Comparison of ENCODE assay signal across 8 mouse cellular contexts in the genomic region with DNA sequence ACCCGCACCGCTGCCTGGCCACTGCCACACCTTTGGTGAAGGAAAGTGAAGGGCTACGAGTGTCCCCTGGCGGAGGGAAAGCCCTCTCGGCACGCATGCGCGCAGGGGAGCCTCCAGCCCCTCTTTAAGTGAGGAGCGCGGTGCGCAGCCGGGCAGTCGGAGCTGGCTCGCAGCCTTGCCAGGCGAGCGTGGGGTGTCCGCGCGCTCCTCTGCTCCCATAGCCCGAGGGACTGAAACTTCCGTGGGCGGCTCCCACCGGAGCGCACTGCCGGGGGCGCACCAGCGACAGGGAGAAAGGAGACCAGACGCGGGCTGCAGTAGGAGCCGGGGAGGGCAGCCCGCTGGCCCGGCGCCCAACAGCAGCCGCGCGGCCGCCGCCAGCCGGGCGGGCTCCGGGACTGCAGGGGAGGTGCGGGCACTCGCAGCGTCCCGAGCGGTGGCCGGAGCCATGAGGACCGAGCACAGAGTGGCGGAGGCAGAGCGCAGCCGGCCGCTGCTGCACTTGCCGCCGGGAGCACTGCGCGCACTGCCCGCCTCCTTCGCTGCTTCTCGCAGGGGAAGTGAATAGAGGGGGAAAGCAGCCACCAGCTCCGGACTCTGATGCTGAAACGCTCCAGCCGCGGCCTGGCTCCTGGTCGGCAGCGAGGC. TPM values are rescaled to one million over a fixed set of nuclear protein-coding genes. Genes with fewer than 3 reads are reported as not detected.
DNase-seq lines count a peak whose midpoint lies in the region; ATAC-seq and TF ChIP-seq lines count a peak whose summit lies in the region.

Gene Shisa2 (plus strand): TSS at position 151 of the 648 bp plus-strand sequence.

- H3K9me3 ChIP-seq in erythroblast, embryonic 14.5 days (ENCODE audit: control insufficient read depth, low read length), result no peaks in the 10 kb centered on the region
- no peaks in the 10 kb centered on the region for H3K9me3 ChIP-seq in forebrain, embryonic 15.5 days
- no peaks in the 10 kb centered on the region for H3K9me3 ChIP-seq in heart, postnatal 0 days (replicated peaks; ENCODE audit: control insufficient read depth, low read length)
- no peaks in the 10 kb centered on the region for H3K9me3 ChIP-seq in liver, embryonic 15.5 days (replicated peaks)
- no peaks in the 10 kb centered on the region for H3K9me3 ChIP-seq in neural tube, embryonic 13.5 days

- peak within 1 kb of the TSS; percentile 41 for H3K4me3 ChIP-seq in erythroblast, embryonic 14.5 days (replicated peaks)
- peak within 1 kb of the TSS; percentile 62 for H3K4me3 ChIP-seq in forebrain, embryonic 15.5 days
- H3K4me3 ChIP-seq in heart, postnatal 0 days (ENCODE audit: low read depth, low read length), result peak within 1 kb of the TSS; percentile 73
- H3K4me3 ChIP-seq in liver, embryonic 15.5 days (replicated peaks), result peak within 1 kb of the TSS; percentile 54
- H3K4me3 ChIP-seq in neural tube, embryonic 13.5 days, result peak within 1 kb of the TSS; percentile 62
- peak within 1 kb of the TSS; percentile 34 for H3K4me3 ChIP-seq in thymus, adult 2 months (ENCODE audit: control insufficient read depth, insufficient read depth, low read length)

- H3K4me2 ChIP-seq in forebrain, embryonic 15.5 days (replicated peaks), result peak within 1 kb of the TSS; percentile 86
- peak within 1 kb of the TSS; percentile 99 for H3K4me2 ChIP-seq in heart, postnatal 0 days (ENCODE audit: low read depth, low read length)
- H3K4me2 ChIP-seq in liver, embryonic 15.5 days, result peak within 1 kb of the TSS; percentile 67
- H3K4me2 ChIP-seq in neural tube, embryonic 13.5 days, result peak within 1 kb of the TSS; percentile 73

- peak; percentile 64 for TF ChIP-seq CTCF in heart, postnatal 0 days (IDR thresholded peaks at IDR 0.05; ENCODE audit: low read depth)
- TF ChIP-seq CTCF in thymus, adult 2 months (IDR thresholded peaks at IDR 0.05; ENCODE audit: borderline replicate concordance, control insufficient read depth, extremely low read depth, insufficient read depth, low read length, poor library complexity), result no peak

- no peaks in the 10 kb centered on the region for H3K4me1 ChIP-seq in erythroblast, embryonic 14.5 days (ENCODE audit: control insufficient read depth)
- peaks cover 44% of the 10 kb centered on the region for H3K4me1 ChIP-seq in forebrain, embryonic 15.5 days
- peaks cover 7% of the 10 kb centered on the region; the same call in 1 of the 2 replicates for H3K4me1 ChIP-seq in heart, postnatal 0 days (ENCODE audit: control insufficient read depth, insufficient read depth)
- H3K4me1 ChIP-seq in liver, embryonic 15.5 days (replicated peaks), result no peaks in the 10 kb centered on the region; the same call in 1 of the 2 replicates
- peaks cover 37% of the 10 kb centered on the region for H3K4me1 ChIP-seq in neural tube, embryonic 13.5 days (replicated peaks)
- H3K4me1 ChIP-seq in thymus, adult 2 months (replicated peaks; ENCODE audit: control insufficient read depth, insufficient read depth, low read length), result no peaks in the 10 kb centered on the region

- DNase-seq in heart, postnatal 0 days (ENCODE audit: low spot score), result peak; percentile 47
- peak; percentile 60 to 80 for DNase-seq in kidney, postnatal 36 days
- DNase-seq in thymus, adult 2 months, result peak; percentile 33

- H3K9ac ChIP-seq in forebrain, embryonic 15.5 days (replicated peaks), result peak within 1 kb of the TSS; percentile 65
- H3K9ac ChIP-seq in heart, postnatal 0 days (replicated peaks; ENCODE audit: low read depth, low read length), result peak within 1 kb of the TSS; percentile 45
- no peak within 1 kb of the TSS; the same call in 1 of the 2 replicates for H3K9ac ChIP-seq in liver, embryonic 15.5 days
- peak within 1 kb of the TSS; percentile 77 for H3K9ac ChIP-seq in neural tube, embryonic 13.5 days

- TF ChIP-seq EP300 in heart, postnatal 0 days (IDR thresholded peaks at IDR 0.05; ENCODE audit: low read depth), result no peak

- peaks cover 32% of the 10 kb centered on the region for H3K27me3 ChIP-seq in erythroblast, embryonic 14.5 days (ENCODE audit: control insufficient read depth)
- H3K27me3 ChIP-seq in forebrain, embryonic 15.5 days, result peaks cover 6% of the 10 kb centered on the region
- H3K27me3 ChIP-seq in heart, postnatal 0 days (ENCODE audit: control insufficient read depth, insufficient read depth, low read length), result peaks cover 40% of the 10 kb centered on the region
- H3K27me3 ChIP-seq in liver, embryonic 15.5 days, result peaks cover 48% of the 10 kb centered on the region
- H3K27me3 ChIP-seq in neural tube, embryonic 13.5 days, result peaks cover 69% of the 10 kb centered on the region
- no peaks in the 10 kb centered on the region; the same call in 1 of the 2 replicates for H3K27me3 ChIP-seq in thymus, adult 2 months (ENCODE audit: control insufficient read depth, insufficient read depth, low read length)

- no peaks in the 10 kb centered on the region for H3K36me3 ChIP-seq in erythroblast, embryonic 14.5 days (ENCODE audit: control insufficient read depth)
- H3K36me3 ChIP-seq in forebrain, embryonic 15.5 days, result no peaks in the 10 kb centered on the region
- no peaks in the 10 kb centered on the region for H3K36me3 ChIP-seq in heart, postnatal 0 days (replicated peaks; ENCODE audit: control insufficient read depth, insufficient read depth, low read length)
- no peaks in the 10 kb centered on the region for H3K36me3 ChIP-seq in liver, embryonic 15.5 days (replicated peaks)
- no peaks in the 10 kb centered on the region for H3K36me3 ChIP-seq in neural tube, embryonic 13.5 days
- H3K36me3 ChIP-seq in thymus, adult 2 months (ENCODE audit: control insufficient read depth, insufficient read depth, low read length), result no peaks in the 10 kb centered on the region

- TF ChIP-seq POLR2A in thymus, adult 2 months (IDR thresholded peaks at IDR 0.05; ENCODE audit: control insufficient read depth, extremely low read depth, insufficient read depth, low read length, poor library complexity), result no peak

- peak within 1 kb of the TSS; percentile 84 for H3K27ac ChIP-seq in forebrain, embryonic 15.5 days (replicated peaks)
- peak within 1 kb of the TSS; percentile 32 for H3K27ac ChIP-seq in heart, postnatal 0 days (ENCODE audit: low read depth)
- no peak within 1 kb of the TSS for H3K27ac ChIP-seq in liver, embryonic 15.5 days (replicated peaks)
- H3K27ac ChIP-seq in neural tube, embryonic 13.5 days (replicated peaks), result peak within 1 kb of the TSS; percentile 78
- H3K27ac ChIP-seq in thymus, adult 2 months (ENCODE audit: control insufficient read depth, insufficient read depth, low read length), result no peak within 1 kb of the TSS

- no peak for ATAC-seq in erythroblast, adult 5-6 weeks (replicated peaks; ENCODE audit: low FRiP score, poor library complexity, severe bottlenecking)
- ATAC-seq in forebrain, embryonic 15.5 days (replicated peaks), result peak; percentile 85
- ATAC-seq in heart, postnatal 0 days (ENCODE audit: insufficient read depth, low read depth), result peak; percentile 82
- ATAC-seq in liver, embryonic 15.5 days (ENCODE audit: insufficient read depth), result peak; percentile 47
- ATAC-seq in neural tube, embryonic 13.5 days (ENCODE audit: low read depth), result peak; percentile 91

- under 1% methylated on average over 60 of the region's 65 CpGs for WGBS in forebrain, embryonic 15.5 days
- WGBS in heart, postnatal 0 days, result under 1% methylated on average over 56 of the region's 65 CpGs
- under 1% methylated on average over 64 of the region's 65 CpGs for WGBS in liver, embryonic 15.5 days (ENCODE audit: insufficient replicate concordance)
- under 1% methylated on average over 65 of the region's 65 CpGs for WGBS in neural tube, embryonic 13.5 days
- under 1% methylated on average over 64 of the region's 65 CpGs for WGBS in thymus, adult 2 months

RNA-seq across cellular contexts. Expression of gene Shisa2, which starts in this region (rescaled TPM):
- not detected in 2 replicates for polyA plus RNA-seq in erythroblast, embryonic 14.5 days (2012)
- 1.2 TPM in 1 of 2 replicates, not detected in the other for total RNA-seq in erythroblast, adult 5-6 weeks (2015; ENCODE audit: low replicate concordance)
- total RNA-seq in erythroblast, adult 5-6 weeks (2017; ENCODE audit: low replicate concordance), result not detected in 2 replicates
- 18.4 and 22.8 TPM in 2 replicates for polyA plus RNA-seq in forebrain, embryonic 15.5 days (2015; fragmentation: Nextera tagmentation; extraction: Ambion mirVana)
- 11.1 and 14.2 TPM in 2 replicates for total RNA-seq in heart, postnatal 0 days (2014; rRNA removed; ENCODE audit: low replicate concordance)
- 1.8 and 2.3 TPM in 2 replicates for polyA plus RNA-seq in heart, postnatal 0 days (2015; fragmentation: Nextera tagmentation; extraction: Ambion mirVana)
- polyA plus RNA-seq in liver, embryonic 15.5 days (2015; fragmentation: Nextera tagmentation; extraction: Ambion mirVana), result 0.59 and 0.71 TPM in 2 replicates
- 3.6 and 9.1 TPM in 2 replicates for polyA plus RNA-seq in neural tube, embryonic 13.5 days (2015; fragmentation: Nextera tagmentation; extraction: Ambion mirVana)
- 32.4 and 37.2 TPM in 2 replicates for polyA plus RNA-seq in thymus, adult 2 months (2012; rRNA removed)

Comparison
In these comparisons a context has a peak if more than half of its experiments do, and no peak if none do; other contexts are left out.
1. Peak in ATAC-seq, H3K4me3 ChIP-seq and H3K4me2 ChIP-seq in liver, embryonic 15.5 days; RNA of the gene not detected or under 1 TPM.
2. H3K27ac ChIP-seq: peak in forebrain, embryonic 15.5 days (single experiment), heart, postnatal 0 days (single experiment) and neural tube, embryonic 13.5 days (single experiment); none in liver, embryonic 15.5 days (single experiment) and thymus, adult 2 months (single experiment).
3. Peak in every context shown above with its lines, with median percentiles within 50 percentile points of each other: H3K4me3 ChIP-seq, H3K4me2 ChIP-seq and DNase-seq.